Mouse (Mus musculus) lung, adult 2 months (tissue): ENCODE data around the gene Fam81a. TPM values are rescaled to one million over a fixed set of nuclear protein-coding genes. Genes with fewer than 3 reads are reported as not detected.
A peak's percentile ranks its signal among the peaks of the same experiment; 100 is the strongest.

ENCODE experiments used
- DNase-seq: peaks from one replicate; pipeline ENCODE4 v3.0.0; 2022
- H3K4me1 ChIP-seq: fragments of 200-500 bp; 2 replicates; pipeline ENCODE4 v1.6.1; 2011; ENCODE audit warnings: low read length; ENCODE audit not compliant: control insufficient read depth, insufficient read depth
- H3K4me3 ChIP-seq: fragments of 200-500 bp; replicated peaks from 2 replicates; pipeline ENCODE3; 2011; ENCODE audit warnings: low read depth, mild to moderate bottlenecking, control low read depth, low read length; ENCODE audit errors: extremely low read depth
- CTCF ChIP-seq: fragments of 200-500 bp; IDR thresholded peaks from 2 replicates; pipeline ENCODE4 v1.5.1; 2011; ENCODE audit warnings: mild to moderate bottlenecking, low read length, control low read depth; ENCODE audit not compliant: insufficient read depth
- POLR2A ChIP-seq: fragments of 200-500 bp; IDR thresholded peaks from 2 replicates; pipeline ENCODE4 v1.6.1; 2011; ENCODE audit warnings: low read depth, mild to moderate bottlenecking, control low read depth, low read length, borderline replicate concordance; ENCODE audit errors: extremely low read depth
- WGBS: fragments of 180-500 bp; shearing (Covaris S2); methylation state at CpG from one replicate; pipeline ENCODE4 v1.1.7; 2018; 5-methylcytosine and 5-hydroxymethylcytosine counted together
- polyA plus RNA-seq: library from polyadenylated mRNA; depleted of rRNA; stranded (reverse); fragments of >200 nt; gene quantifications from 2 replicates; pipeline ENCODE4 v1.2.3, GENCODE M21; 2012

Gene Fam81a
- polyA plus RNA-seq, 1 experiment: 2.2 TPM

- no peak for TF ChIP-seq CTCF
- no peak for TF ChIP-seq POLR2A
- H3K4me1 ChIP-seq: no peaks in the 10 kb centered on the region
- no peak overlapping the region for H3K4me3 ChIP-seq
- WGBS: 43% methylated on average over 19 of the region's 19 CpGs
- DNase-seq: no peak
Measured at GRCm38 (mm10) chr9:70088041-70088785, 54.1 kb downstream of the Fam81a start.

- no peaks in the 10 kb centered on the region for H3K4me1 ChIP-seq
- TF ChIP-seq CTCF (no peak), POLR2A (no peak)
- DNase-seq: no peak
- H3K4me3 ChIP-seq: no peak overlapping the region
- 69% methylated on average over 5 of the region's 5 CpGs for WGBS
Measured at GRCm38 (mm10) chr9:70087379-70087778, 55.0 kb downstream of the Fam81a start.

GRCm38 (mm10) chr9:70086091-70086490, 56.3 kb downstream of the Fam81a start:
- WGBS: 28% methylated on average over 6 of the region's 6 CpGs

GRCm38 (mm10) chr9:70084107-70084506, 58.3 kb downstream of the Fam81a start:
- Histone ChIP-seq H3K4me1 (no peaks in the 10 kb centered on the region), H3K4me3 (no peak overlapping the region)
- TF ChIP-seq CTCF: no peak
- TF ChIP-seq POLR2A: no peak
- WGBS: 63% methylated on average over 11 of the region's 11 CpGs
- DNase-seq: peak; percentile 55

More at GRCm38 (mm10) chr9:70086091-70086490, 56.3 kb downstream of the Fam81a start:
- TF ChIP-seq CTCF: no peak
- TF ChIP-seq POLR2A: no peak
- no peaks in the 10 kb centered on the region for H3K4me1 ChIP-seq
- no peak overlapping the region for H3K4me3 ChIP-seq
- DNase-seq: no peak

- no peaks in the 10 kb centered on the region for H3K4me1 ChIP-seq
- DNase-seq: no peak
- H3K4me3 ChIP-seq: no peak overlapping the region
- TF ChIP-seq POLR2A (no peak), CTCF (no peak)
- WGBS: 60% methylated on average over 25 of the region's 25 CpGs
Measured at GRCm38 (mm10) chr9:70082357-70083204, 59.8 kb downstream of the Fam81a start.

GRCm38 (mm10) chr9:70081767-70082166, 60.6 kb downstream of the Fam81a start:
- TF ChIP-seq POLR2A (no peak), CTCF (no peak)
- Histone ChIP-seq H3K4me1 (no peaks in the 10 kb centered on the region), H3K4me3 (no peak overlapping the region)
- 89% methylated on average over 7 of the region's 7 CpGs for WGBS
- no peak for DNase-seq

- DNase-seq: no peak
- H3K4me1 ChIP-seq: no peaks in the 10 kb centered on the region
- no peak overlapping the region for H3K4me3 ChIP-seq
- 39% methylated on average over 2 of the region's 2 CpGs for WGBS
- TF ChIP-seq POLR2A (no peak), CTCF (peak; percentile 27; the same call in 1 of the 2 replicates)
Measured at GRCm38 (mm10) chr9:70080976-70081375, 61.4 kb downstream of the Fam81a start.

- DNase-seq: no peak
- 86% methylated on average over 9 of the region's 9 CpGs for WGBS
- H3K4me3 ChIP-seq: no peak overlapping the region
- H3K4me1 ChIP-seq: no peaks in the 10 kb centered on the region
- TF ChIP-seq POLR2A: no peak
- no peak for TF ChIP-seq CTCF
Measured at GRCm38 (mm10) chr9:70080027-70080800, 62.1 kb downstream of the Fam81a start.

GRCm38 (mm10) chr9:70078034-70078433, 64.3 kb downstream of the Fam81a start:
- TF ChIP-seq CTCF (no peak), POLR2A (no peak)
- DNase-seq: no peak
- Histone ChIP-seq H3K4me3 (no peak overlapping the region), H3K4me1 (no peaks in the 10 kb centered on the region)
- 87% methylated on average over 3 of the region's 3 CpGs for WGBS

- 59% methylated on average over 7 of the region's 7 CpGs for WGBS
Measured at GRCm38 (mm10) chr9:70077170-70077569, 65.2 kb downstream of the Fam81a start.

More at GRCm38 (mm10) chr9:70077170-70077569, 65.2 kb downstream of the Fam81a start:
- no peak overlapping the region for H3K4me3 ChIP-seq
- H3K4me1 ChIP-seq: no peaks in the 10 kb centered on the region
- TF ChIP-seq CTCF: no peak
- TF ChIP-seq POLR2A: no peak
- no peak for DNase-seq
